Mouse (Mus musculus): Measurements from ENCODE around the gene Hebp1. TPM values are rescaled to one million over a fixed set of nuclear protein-coding genes. Genes with fewer than 3 reads are reported as not detected.

Gene Hebp1
- total RNA-seq, 2 experiments from 2014 or later = 305 to 376 TPM

GRCm38 (mm10) chr6:135166712-135167111 is 31.1 kb downstream of the Hebp1 start:
- peak; percentile 41 for ATAC-seq (replicated peaks; ENCODE audit: low FRiP score, poor library complexity, severe bottlenecking)

- no peak for ATAC-seq (replicated peaks; ENCODE audit: low FRiP score, poor library complexity, severe bottlenecking)
Measured at GRCm38 (mm10) chr6:135166262-135166661, 31.6 kb downstream of the Hebp1 start.

GRCm38 (mm10) chr6:135165706-135166105 is 32.1 kb downstream of the Hebp1 start:
- peak; percentile 65 for ATAC-seq (replicated peaks; ENCODE audit: low FRiP score, poor library complexity, severe bottlenecking)

- no peak for ATAC-seq (replicated peaks; ENCODE audit: low FRiP score, poor library complexity, severe bottlenecking)
Measured at GRCm38 (mm10) chr6:135165191-135165590, 32.6 kb downstream of the Hebp1 start.

- no peak for ATAC-seq (replicated peaks; ENCODE audit: low FRiP score, poor library complexity, severe bottlenecking)
Measured at GRCm38 (mm10) chr6:135162861-135163260, 35.0 kb downstream of the Hebp1 start.

- no peak for ATAC-seq (replicated peaks; ENCODE audit: low FRiP score, poor library complexity, severe bottlenecking)
Measured at GRCm38 (mm10) chr6:135162311-135162710, 35.5 kb downstream of the Hebp1 start.

- ATAC-seq (replicated peaks; ENCODE audit: low FRiP score, poor library complexity, severe bottlenecking) = no peak
Measured at GRCm38 (mm10) chr6:135161356-135161755, 36.5 kb downstream of the Hebp1 start.

- ATAC-seq (replicated peaks; ENCODE audit: low FRiP score, poor library complexity, severe bottlenecking) = no peak
Measured at GRCm38 (mm10) chr6:135158509-135158908, 39.3 kb downstream of the Hebp1 start.

- no peak for ATAC-seq (replicated peaks; ENCODE audit: low FRiP score, poor library complexity, severe bottlenecking)
Measured at GRCm38 (mm10) chr6:135157496-135157895, 40.3 kb downstream of the Hebp1 start.

GRCm38 (mm10) chr6:135156597-135156996 is 41.2 kb downstream of the Hebp1 start:
- no peak for ATAC-seq (replicated peaks; ENCODE audit: low FRiP score, poor library complexity, severe bottlenecking)

- no peak for ATAC-seq (replicated peaks; ENCODE audit: low FRiP score, poor library complexity, severe bottlenecking)
Measured at GRCm38 (mm10) chr6:135153719-135154118, 44.1 kb downstream of the Hebp1 start.

GRCm38 (mm10) chr6:135150311-135150710 is 47.5 kb downstream of the Hebp1 start:
- peak; percentile 69 for ATAC-seq (replicated peaks; ENCODE audit: low FRiP score, poor library complexity, severe bottlenecking)

GRCm38 (mm10) chr6:135149722-135150121 is 48.1 kb downstream of the Hebp1 start:
- ATAC-seq (replicated peaks; ENCODE audit: low FRiP score, poor library complexity, severe bottlenecking) = no peak

- no peak for ATAC-seq (replicated peaks; ENCODE audit: low FRiP score, poor library complexity, severe bottlenecking)
Measured at GRCm38 (mm10) chr6:135149175-135149574, 48.6 kb downstream of the Hebp1 start.

- peak; percentile 54 for ATAC-seq (replicated peaks; ENCODE audit: low FRiP score, poor library complexity, severe bottlenecking)
Measured at GRCm38 (mm10) chr6:135148506-135148905, 49.3 kb downstream of the Hebp1 start.

- no peak for ATAC-seq (replicated peaks; ENCODE audit: low FRiP score, poor library complexity, severe bottlenecking)
Measured at GRCm38 (mm10) chr6:135145976-135146375, 51.8 kb downstream of the Hebp1 start.

GRCm38 (mm10) chr6:135144516-135144915 is 53.3 kb downstream of the Hebp1 start:
- ATAC-seq (replicated peaks; ENCODE audit: low FRiP score, poor library complexity, severe bottlenecking) = 0 out of 2 replicates have a peak, but pooled peaks have one; percentile 39

- no peak for ATAC-seq (replicated peaks; ENCODE audit: low FRiP score, poor library complexity, severe bottlenecking)
Measured at GRCm38 (mm10) chr6:135143151-135143550, 54.7 kb downstream of the Hebp1 start.

GRCm38 (mm10) chr6:135141451-135142147 is 56.2 kb downstream of the Hebp1 start:
- no peak for ATAC-seq (replicated peaks; ENCODE audit: low FRiP score, poor library complexity, severe bottlenecking)

GRCm38 (mm10) chr6:135138746-135139145 is 59.1 kb downstream of the Hebp1 start:
- no peak for ATAC-seq (replicated peaks; ENCODE audit: low FRiP score, poor library complexity, severe bottlenecking)

GRCm38 (mm10) chr6:135138207-135138606 is 59.6 kb downstream of the Hebp1 start:
- ATAC-seq (replicated peaks; ENCODE audit: low FRiP score, poor library complexity, severe bottlenecking) = no peak

GRCm38 (mm10) chr6:135137736-135138135 is 60.1 kb downstream of the Hebp1 start:
- no peak for ATAC-seq (replicated peaks; ENCODE audit: low FRiP score, poor library complexity, severe bottlenecking)

Data from erythroid progenitor cell, adult 5-6 weeks (primary cell).